Mouse (Mus musculus) brain, embryonic 18.5 days (tissue): ENCODE measurements at regions not wholly inside any gene's neighbourhood (a gene's known extent, or its start where the extent isn't known, plus 50 kb on each side); places are given as distances from the start of the nearest gene placed in this dataset.

ENCODE experiments used
- DNase-seq: peaks from one replicate; pipeline ENCODE4 v3.0.0-alpha.2; 2012; ENCODE audit warnings: low read depth, low spot score

- no peak for DNase-seq
These were observed 370.5 kb upstream of the Slc7a11 start for GRCm38 (mm10) chr3:50813760-50814400.

DNA sequence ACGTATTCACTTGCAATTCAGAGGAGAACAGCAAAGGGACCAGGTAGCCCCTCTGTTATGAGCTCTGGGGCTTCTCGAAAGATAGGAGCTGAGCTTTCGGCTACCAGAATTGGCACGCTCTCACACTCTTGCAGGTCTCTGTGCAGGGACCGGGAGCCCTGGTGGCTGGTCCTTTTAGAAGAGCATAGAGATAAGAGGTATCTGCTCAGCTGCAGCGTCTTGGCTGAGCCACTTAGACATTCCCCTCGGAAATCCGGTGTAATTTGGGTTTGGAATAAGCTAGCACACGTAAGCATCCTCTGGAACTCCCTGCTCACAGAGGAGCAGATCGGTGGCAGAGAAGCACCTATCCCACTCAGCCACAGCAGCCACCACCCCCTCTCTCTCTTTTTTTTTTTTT lies 372.3 kb upstream of the Slc7a11 start:
- no peak for DNase-seq

DNA sequence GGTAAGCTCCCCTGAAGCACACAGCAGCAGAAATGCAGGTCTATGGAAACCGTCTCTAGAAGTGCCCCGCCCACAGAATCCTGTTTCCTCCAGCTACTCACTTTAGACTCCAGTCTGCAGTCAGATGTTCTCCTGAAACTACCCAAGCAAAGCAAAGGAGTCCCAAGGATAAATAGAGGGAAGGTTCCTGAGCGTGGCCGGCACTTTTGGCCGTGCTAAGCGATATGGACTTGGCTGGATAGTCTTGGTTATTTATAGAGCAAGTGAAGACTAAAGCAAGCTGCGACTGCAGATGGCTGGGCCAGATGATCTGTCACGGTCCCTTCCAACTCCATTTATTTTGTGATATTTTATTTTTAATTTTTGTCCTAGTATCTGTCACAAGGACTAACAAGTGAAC lies 373.1 kb upstream of the Slc7a11 start:
- no peak for DNase-seq

- no peak for DNase-seq
These were observed 373.9 kb upstream of the Slc7a11 start for GRCm38 (mm10) chr3:50817361-50817760.

DNA sequence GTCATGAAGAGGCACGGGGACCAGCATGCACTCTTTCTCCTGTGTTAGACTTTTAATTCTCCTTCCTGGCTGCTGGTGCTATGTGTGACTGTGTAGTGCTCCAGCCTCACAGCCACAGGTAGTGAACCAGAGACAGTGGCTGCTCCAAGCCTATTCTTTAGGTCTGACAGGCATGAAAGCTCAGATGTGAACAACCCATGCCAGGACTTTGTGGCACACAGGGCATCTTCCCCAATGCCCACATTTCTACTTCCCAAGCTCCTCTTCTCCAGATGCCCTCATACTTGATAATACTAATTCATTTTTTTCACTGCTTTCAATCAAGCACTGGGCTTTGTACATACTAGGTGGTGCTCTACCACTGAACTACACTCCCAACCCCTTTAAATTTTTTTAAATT lies 377.4 kb upstream of the Slc7a11 start:
- DNase-seq = no peak

DNA sequence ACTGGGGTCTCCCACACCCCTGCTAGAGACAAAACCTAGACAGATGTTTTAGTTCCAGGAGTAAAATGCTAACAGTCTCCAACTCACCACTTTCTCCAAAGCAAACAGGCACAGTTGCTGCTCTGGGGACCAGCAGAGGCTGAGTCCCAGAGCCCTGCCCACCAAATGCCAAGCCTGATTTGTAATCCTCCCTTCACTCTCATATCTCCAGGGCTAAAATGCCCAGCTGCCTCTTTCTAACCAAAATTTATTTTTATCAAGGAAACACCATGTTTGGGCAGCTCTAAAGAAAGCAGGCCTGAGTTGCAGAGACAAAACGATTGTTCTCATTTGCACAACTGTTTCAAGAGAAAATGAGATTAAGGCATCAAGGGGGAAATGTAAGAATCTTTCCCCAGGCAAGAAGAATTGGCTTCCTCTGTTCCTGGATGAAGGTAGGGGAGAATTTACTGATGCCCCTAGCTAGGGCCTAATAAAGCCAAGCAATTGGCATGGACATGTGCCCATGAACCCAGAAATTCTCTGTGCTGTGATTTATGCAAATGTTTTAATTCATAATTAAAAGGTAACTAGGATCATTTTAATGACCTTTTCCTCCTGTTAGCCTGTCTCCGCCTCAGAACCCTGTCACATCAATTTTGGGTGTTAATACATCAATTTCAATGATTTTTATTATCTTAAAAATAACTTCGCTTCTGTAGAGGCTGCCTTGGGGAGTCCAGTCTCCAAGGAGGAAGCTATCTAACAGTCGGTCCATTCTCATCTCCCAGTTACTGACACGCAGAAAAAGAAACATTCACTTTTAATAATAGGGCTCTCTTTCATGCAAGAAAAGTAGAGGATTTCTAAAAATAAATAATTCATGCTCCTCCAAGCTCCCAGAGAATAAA lies 382.4 kb upstream of the Slc7a11 start:
- no peak for DNase-seq

DNA sequence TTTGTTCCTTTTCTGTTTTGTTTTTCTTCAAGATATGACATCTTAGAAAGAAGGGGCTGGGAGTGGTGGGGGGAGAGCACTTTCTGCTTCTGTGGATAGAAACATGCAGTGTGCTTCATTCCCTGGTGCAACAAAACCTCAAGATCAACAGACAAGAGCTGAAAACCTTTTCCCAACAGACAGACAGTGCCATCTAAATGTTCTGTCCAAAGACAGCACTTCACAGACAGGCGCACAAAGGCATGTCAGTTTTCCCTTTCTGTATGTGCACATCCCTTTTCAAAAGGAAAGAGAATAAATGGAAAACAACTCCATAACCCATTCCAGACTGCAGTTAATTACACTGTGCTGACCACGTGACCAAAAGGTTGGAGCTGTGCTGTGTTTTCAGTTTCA lies 383.0 kb upstream of the Slc7a11 start:
- DNase-seq = no peak

GRCm38 (mm10) chr3:50829211-50829610 lies 385.8 kb upstream of the Slc7a11 start:
- no peak for DNase-seq

DNA sequence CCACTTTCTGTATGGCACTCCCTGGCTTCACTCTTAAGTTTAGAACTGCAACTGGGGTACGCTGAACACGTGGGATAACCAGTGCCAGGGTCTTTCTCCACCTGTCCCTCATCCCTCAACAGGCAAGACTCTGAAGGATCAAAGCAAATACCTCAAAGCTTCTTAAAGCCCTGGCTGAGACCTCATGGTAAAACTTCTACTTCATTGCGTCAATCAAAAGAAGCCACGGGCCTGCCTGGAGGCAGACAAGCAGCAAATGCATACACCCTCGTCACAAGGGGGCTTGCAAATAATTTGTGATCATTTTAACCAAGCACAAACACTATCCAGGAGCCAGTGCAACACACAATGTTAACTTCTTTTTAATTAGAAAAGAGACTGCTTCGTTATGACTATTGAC lies 387.0 kb upstream of the Slc7a11 start:
- DNase-seq = no peak

GRCm38 (mm10) chr3:50830926-50831325 lies 387.5 kb upstream of the Slc7a11 start:
- DNase-seq = no peak

- no peak for DNase-seq
These were observed 382.0 kb upstream of the Noct start for GRCm38 (mm10) chr3:50842216-50842615.

GRCm38 (mm10) chr3:50844835-50845301 lies 379.4 kb upstream of the Noct start:
- no peak for DNase-seq

- DNase-seq = no peak
These were observed 378.9 kb upstream of the Noct start for GRCm38 (mm10) chr3:50845311-50845710.

DNA sequence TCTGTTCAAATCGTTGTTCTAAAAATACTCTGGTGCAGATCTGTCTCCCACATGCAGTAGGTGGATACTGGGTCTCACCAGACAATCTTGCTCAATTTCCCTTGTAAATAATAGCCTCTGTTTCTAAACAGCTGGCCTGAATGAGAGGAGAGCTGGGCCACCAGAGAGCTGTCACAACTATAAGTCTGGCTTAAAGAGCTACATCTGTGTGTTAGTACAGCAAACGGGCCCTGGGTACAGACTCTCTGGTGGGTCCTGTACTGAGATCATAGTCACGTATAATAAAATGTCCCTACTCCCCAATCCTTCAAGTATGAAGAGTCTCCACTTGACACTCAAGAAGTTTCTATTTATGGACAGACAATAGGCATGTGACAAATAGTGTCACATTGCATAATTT lies 375.7 kb upstream of the Noct start:
- no peak for DNase-seq

DNA sequence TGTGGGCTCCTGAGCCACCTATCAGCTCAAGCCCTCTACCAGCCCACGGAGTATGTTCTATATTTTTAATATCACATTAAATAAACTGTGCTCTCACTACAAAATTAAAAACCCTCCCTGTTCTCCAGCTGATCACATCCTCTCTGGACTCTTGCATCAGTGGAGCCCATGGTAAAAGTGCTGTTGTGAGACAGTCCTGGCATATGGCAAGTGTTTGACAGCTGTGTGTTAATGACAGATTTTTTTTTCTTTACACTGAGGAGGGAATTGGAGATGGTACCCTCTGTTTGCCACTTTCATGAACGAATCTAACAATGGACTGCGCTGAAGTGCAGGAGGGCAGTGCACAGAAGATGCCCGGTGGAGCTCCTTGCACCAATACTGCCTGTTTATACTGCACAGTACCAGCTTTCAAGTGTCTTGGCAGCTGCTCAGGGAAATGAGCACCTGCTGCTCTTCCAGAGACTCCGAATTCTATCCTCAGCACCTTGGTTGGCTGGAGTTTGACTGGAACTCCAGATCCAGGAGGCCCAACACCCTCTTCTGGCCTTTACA lies 373.1 kb upstream of the Noct start:
- DNase-seq = no peak

DNA sequence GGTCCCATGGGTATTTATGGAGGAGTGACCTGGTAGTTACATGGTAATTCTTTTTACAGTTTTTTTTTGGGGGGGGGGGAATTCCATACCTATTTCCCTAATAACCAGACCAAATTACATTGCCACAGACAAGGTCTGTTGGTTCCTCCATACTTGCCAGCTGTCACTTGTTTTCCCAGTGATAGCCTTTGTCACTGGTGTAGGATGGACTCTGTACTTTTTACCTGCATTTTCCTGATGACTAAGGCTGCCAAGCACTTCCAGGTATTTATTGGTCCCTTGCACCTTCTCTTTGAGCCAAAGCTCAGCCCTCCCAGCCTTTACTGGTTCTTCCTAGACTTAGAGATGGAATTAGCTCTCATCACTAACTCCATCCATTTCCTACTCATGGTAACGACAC lies 357.1 kb upstream of the Noct start:
- no peak for DNase-seq

GRCm38 (mm10) chr3:50869211-50869610 lies 355.0 kb upstream of the Noct start:
- no peak for DNase-seq

- DNase-seq = no peak
These were observed 345.2 kb upstream of the Noct start for GRCm38 (mm10) chr3:50879050-50879449.

DNA sequence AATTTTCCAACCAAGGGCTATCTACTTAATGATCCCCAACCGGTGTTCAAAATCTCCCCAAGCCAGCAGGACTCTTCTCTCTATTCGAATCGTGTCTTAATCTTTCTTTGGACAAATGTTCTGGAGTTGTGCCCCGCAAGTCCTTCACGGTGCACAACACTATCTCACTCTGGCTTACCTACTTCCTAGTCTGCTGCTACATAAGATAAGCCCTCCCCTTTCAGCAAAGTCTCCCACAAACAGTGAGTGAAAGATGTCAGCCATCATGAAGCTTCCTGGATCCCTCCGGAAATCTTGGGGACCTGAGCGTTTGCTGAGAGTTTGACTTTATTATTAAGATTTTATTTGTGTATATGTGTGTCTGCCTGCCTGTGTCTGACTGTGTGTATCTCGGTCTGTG lies 344.7 kb upstream of the Noct start:
- DNase-seq = no peak

- no peak for DNase-seq
These were observed 342.6 kb upstream of the Noct start for GRCm38 (mm10) chr3:50881437-50882248.

DNA sequence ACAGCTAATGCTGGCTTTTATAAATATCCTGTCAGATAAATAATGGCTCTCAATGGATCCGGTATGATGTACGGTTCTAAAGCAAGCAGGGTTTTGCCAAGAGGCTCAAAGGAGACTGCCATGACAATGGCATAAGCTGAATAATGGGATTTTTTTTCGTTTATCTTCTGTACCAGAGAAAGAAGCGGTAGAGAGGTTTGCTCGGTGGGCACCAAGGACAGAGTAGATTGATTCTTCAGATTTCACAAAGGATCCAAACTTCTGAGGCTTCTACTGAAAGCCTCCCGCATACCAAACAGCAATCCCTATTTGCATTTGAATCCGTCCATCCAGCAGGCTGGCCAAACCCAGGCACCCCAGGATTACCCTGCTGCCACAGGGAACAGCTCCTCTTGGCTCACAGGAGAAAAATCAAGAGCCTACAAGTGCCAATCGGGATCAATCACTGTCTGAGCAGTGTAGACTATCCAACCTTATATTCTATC lies 342.0 kb upstream of the Noct start:
- DNase-seq = no peak

GRCm38 (mm10) chr3:50886336-50886735 lies 337.9 kb upstream of the Noct start:
- DNase-seq = no peak
